Mouse (Mus musculus) embryonic facial prominence, embryonic 14.5 days (tissue): ENCODE measurements around the gene Grin2b. TPM values are rescaled to one million over a fixed set of nuclear protein-coding genes. Genes with fewer than 3 reads are reported as not detected.
A peak's percentile ranks its signal among the peaks of the same experiment; 100 is the strongest.

Experiments used
- ATAC-seq: fragments of 200-750 bp; cut with Nextera tagmentation; 2 replicates; pipeline ENCODE4 v1.8.0; 2017; ENCODE audit warnings: low read depth, moderate number of reproducible peaks, moderate TSS enrichment
- DNase-seq: peaks from one replicate; pipeline ENCODE4 v3.0.0-alpha.2; 2015; ENCODE audit warnings: low spot score
- H3K27ac ChIP-seq: fragments of 300-500 bp; sonication (generic); replicated peaks from 2 replicates; pipeline ENCODE4 v1.5.1; 2014; ENCODE audit warnings: low read depth, mild to moderate bottlenecking, low read length, moderate library complexity
- H3K27me3 ChIP-seq: fragments of 300-500 bp; sonication (generic); replicated peaks from 2 replicates; pipeline ENCODE4 v1.6.1; 2014; ENCODE audit warnings: low read length; ENCODE audit not compliant: control insufficient read depth, insufficient read depth
- H3K36me3 ChIP-seq: fragments of 300-500 bp; sonication (generic); 2 replicates; pipeline ENCODE4 v1.6.1; 2014; ENCODE audit warnings: low read length, mixed read lengths; ENCODE audit not compliant: control insufficient read depth, insufficient read depth
- H3K4me1 ChIP-seq: fragments of 300-500 bp; sonication (generic); 2 replicates; pipeline ENCODE4 v1.6.1; 2014; ENCODE audit warnings: antibody characterized with exemption, low read length; ENCODE audit not compliant: control insufficient read depth, insufficient read depth
- H3K4me2 ChIP-seq: fragments of 300-500 bp; sonication (generic); 2 replicates; pipeline ENCODE4 v1.6.1; 2014; ENCODE audit warnings: low read depth, mild to moderate bottlenecking, low read length, moderate library complexity, mixed read lengths
- H3K4me3 ChIP-seq: fragments of 300-500 bp; sonication (generic); 2 replicates; pipeline ENCODE4 v1.5.1; 2014; ENCODE audit warnings: low read depth, mild to moderate bottlenecking, low read length
- H3K9ac ChIP-seq: fragments of 300-500 bp; sonication (generic); 2 replicates; pipeline ENCODE4 v1.6.1; 2014; ENCODE audit warnings: low read depth, mild to moderate bottlenecking, low read length, moderate library complexity, mixed read lengths
- H3K9me3 ChIP-seq: fragments of 300-500 bp; sonication (generic); 2 replicates; pipeline ENCODE4 v1.6.1; 2016; ENCODE audit warnings: low read length; ENCODE audit not compliant: control insufficient read depth
- WGBS: fragments of 180-500 bp; shearing (Covaris S2); extraction: QIAGEN DNeasy Blood & Tissue Kit; methylation state at CpG from one replicate; pipeline ENCODE4 v1.1.7; 2014; 5-methylcytosine and 5-hydroxymethylcytosine counted together
- polyA plus RNA-seq: library from polyadenylated mRNA; unstranded; fragments of >200 nt; fragmentation: Nextera tagmentation; extraction: Ambion mirVana; gene quantifications from 2 replicates; pipeline ENCODE4 v1.2.1, GENCODE M21; 2014

The Grin2b gene
- polyA plus RNA-seq, 1 experiment from 2014 or later, result 2.1 TPM

GRCm38 (mm10) chr6:135914608-135915007 lies 258.7 kb downstream of the Grin2b start:
- Histone ChIP-seq H3K36me3 (no peaks in the 10 kb centered on the region), H3K9me3 (no peaks in the 10 kb centered on the region), H3K4me2 (no peak overlapping the region), H3K27me3 (no peaks in the 10 kb centered on the region), H3K9ac (no peak overlapping the region), H3K4me1 (no peaks in the 10 kb centered on the region), H3K27ac (no peak overlapping the region), H3K4me3 (no peak overlapping the region)
- DNase-seq (no peak), ATAC-seq (no peak)
- 90% methylated on average over 5 of the region's 5 CpGs for WGBS

GRCm38 (mm10) chr6:135912114-135912513 lies 261.2 kb downstream of the Grin2b start:
- DNase-seq (no peak), ATAC-seq (no peak)
- peaks cover 3% of the 10 kb centered on the region; the same call in 1 of the 2 replicates for H3K4me1 ChIP-seq
- no peak overlapping the region for H3K27ac ChIP-seq
- H3K36me3 ChIP-seq, result no peaks in the 10 kb centered on the region
- no peak overlapping the region for H3K9ac ChIP-seq
- 59% methylated on average over 3 of the region's 3 CpGs for WGBS
- H3K4me2 ChIP-seq, result no peak overlapping the region
- no peak overlapping the region for H3K4me3 ChIP-seq
- no peaks in the 10 kb centered on the region; the same call in 1 of the 2 replicates for H3K27me3 ChIP-seq
- no peaks in the 10 kb centered on the region for H3K9me3 ChIP-seq

GRCm38 (mm10) chr6:135911131-135911530 lies 262.2 kb downstream of the Grin2b start:
- Histone ChIP-seq H3K9me3 (no peaks in the 10 kb centered on the region), H3K36me3 (no peaks in the 10 kb centered on the region), H3K4me2 (no peak overlapping the region), H3K27me3 (no peaks in the 10 kb centered on the region; the same call in 1 of the 2 replicates), H3K4me1 (peaks cover 3% of the 10 kb centered on the region; the same call in 1 of the 2 replicates), H3K9ac (no peak overlapping the region), H3K27ac (no peak overlapping the region), H3K4me3 (no peak overlapping the region)
- WGBS, result 82% methylated on average over 6 of the region's 6 CpGs
- ATAC-seq, result no peak
- no peak for DNase-seq

DNA sequence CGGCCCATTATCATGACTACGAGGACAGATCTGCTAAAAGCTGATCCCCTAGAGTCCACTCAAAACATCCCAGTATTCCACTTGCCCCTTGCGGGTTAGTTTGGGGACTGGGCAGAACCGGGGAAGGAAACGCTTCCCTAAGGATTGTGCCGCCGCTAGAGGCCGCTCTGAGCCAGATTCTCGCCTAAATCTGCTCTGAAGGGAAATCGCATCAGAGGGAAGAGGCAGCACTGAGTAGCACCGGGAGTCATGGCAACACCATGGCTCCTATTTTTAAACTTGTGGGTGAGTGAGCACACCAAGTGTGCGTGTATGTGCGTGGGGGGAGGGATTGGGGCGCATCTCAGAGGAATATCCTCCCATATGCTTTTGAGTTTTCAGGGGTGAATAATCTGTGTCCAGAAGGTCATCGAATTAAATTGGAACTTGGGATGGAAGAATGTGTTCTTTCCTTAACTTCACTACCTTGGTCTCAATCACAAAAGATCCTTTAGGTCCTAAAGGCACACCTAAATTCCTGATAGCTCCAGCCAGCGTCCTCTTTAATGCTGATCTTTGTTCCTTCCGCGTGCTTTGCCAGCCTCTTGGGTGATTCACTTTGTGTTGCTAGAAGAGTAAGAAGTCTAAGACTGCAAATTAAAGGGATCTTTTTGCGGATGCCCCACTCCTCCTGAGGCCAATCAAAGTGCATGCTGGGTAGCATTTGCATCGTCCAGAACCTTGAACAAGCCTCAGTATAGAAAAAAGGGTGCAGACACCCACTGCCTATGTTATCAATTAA lies 265.6 kb downstream of the Grin2b start:
- Histone ChIP-seq H3K27me3 (no peaks in the 10 kb centered on the region; the same call in 1 of the 2 replicates), H3K27ac (no peak overlapping the region), H3K4me2 (no peak overlapping the region), H3K36me3 (no peaks in the 10 kb centered on the region), H3K4me1 (peaks cover 3% of the 10 kb centered on the region; the same call in 1 of the 2 replicates), H3K4me3 (no peak overlapping the region), H3K9me3 (no peaks in the 10 kb centered on the region), H3K9ac (no peak overlapping the region)
- ATAC-seq, result peak; percentile 92
- peak; percentile 90 for DNase-seq
- WGBS, result 22% methylated on average over 20 of the region's 20 CpGs

GRCm38 (mm10) chr6:135907137-135907536 lies 266.2 kb downstream of the Grin2b start:
- no peak overlapping the region for H3K4me2 ChIP-seq
- H3K27ac ChIP-seq, result no peak overlapping the region
- no peak overlapping the region for H3K4me3 ChIP-seq
- 59% methylated on average over 8 of the region's 8 CpGs for WGBS
- H3K36me3 ChIP-seq, result no peaks in the 10 kb centered on the region
- H3K27me3 ChIP-seq, result no peaks in the 10 kb centered on the region; the same call in 1 of the 2 replicates
- ATAC-seq, result peak; percentile 35; the same call in 1 of the 2 replicates
- no peak for DNase-seq
- peaks cover 3% of the 10 kb centered on the region; the same call in 1 of the 2 replicates for H3K4me1 ChIP-seq
- no peaks in the 10 kb centered on the region for H3K9me3 ChIP-seq
- H3K9ac ChIP-seq, result no peak overlapping the region

DNA sequence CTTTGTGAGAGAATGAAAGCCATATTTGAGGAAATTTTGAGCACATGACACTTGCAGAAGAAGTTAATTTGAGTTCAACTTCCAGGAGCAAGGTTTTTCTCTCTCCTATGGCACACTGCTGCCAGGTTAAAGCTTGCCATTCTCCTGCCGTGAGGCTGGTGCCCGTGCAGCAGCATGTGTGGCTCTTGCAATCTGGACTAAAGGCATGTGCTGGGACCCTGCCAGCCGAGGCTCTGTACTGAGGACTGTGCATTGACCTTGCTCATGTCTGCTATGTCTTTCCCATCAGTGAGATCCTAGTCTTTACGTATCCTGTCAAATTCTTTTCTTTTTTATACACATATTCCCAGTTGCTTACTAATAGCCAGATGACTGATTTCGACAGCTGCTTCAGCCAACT lies 268.9 kb downstream of the Grin2b start:
- Histone ChIP-seq H3K4me3 (no peak overlapping the region), H3K9me3 (no peaks in the 10 kb centered on the region), H3K9ac (no peak overlapping the region), H3K4me1 (peaks cover 3% of the 10 kb centered on the region; the same call in 1 of the 2 replicates), H3K27ac (no peak overlapping the region), H3K4me2 (no peak overlapping the region), H3K27me3 (no peaks in the 10 kb centered on the region; the same call in 1 of the 2 replicates), H3K36me3 (no peaks in the 10 kb centered on the region)
- 65% methylated on average over 5 of the region's 5 CpGs for WGBS
- DNase-seq (peak; percentile 43), ATAC-seq (no peak)

DNA sequence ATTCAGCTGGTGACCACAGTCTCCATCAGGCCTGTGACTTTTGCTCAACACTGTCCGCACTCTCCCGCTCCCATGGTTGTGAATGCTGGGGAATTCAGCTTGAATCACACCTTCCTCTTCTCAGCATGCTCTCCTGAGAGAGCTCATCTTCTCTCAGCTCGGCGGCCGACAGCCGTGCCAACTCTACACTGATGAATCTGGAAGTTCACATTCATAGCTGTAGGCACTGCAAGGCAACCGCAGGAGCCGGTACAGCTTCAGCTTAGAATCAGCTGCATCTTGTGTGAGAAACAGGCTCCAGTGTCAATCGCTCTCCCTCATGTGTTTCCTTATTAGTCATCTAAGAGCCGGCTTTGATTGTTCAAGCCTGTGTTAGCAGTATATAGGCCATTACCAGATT lies 272.9 kb downstream of the Grin2b start:
- WGBS, result 81% methylated on average over 10 of the region's 10 CpGs
- H3K27me3 ChIP-seq, result no peaks in the 10 kb centered on the region
- no peak overlapping the region for H3K4me3 ChIP-seq
- no peaks in the 10 kb centered on the region for H3K9me3 ChIP-seq
- no peaks in the 10 kb centered on the region for H3K4me1 ChIP-seq
- no peaks in the 10 kb centered on the region for H3K36me3 ChIP-seq
- DNase-seq (no peak), ATAC-seq (no peak)
- no peak overlapping the region for H3K9ac ChIP-seq
- H3K27ac ChIP-seq, result no peak overlapping the region
- H3K4me2 ChIP-seq, result no peak overlapping the region

DNA sequence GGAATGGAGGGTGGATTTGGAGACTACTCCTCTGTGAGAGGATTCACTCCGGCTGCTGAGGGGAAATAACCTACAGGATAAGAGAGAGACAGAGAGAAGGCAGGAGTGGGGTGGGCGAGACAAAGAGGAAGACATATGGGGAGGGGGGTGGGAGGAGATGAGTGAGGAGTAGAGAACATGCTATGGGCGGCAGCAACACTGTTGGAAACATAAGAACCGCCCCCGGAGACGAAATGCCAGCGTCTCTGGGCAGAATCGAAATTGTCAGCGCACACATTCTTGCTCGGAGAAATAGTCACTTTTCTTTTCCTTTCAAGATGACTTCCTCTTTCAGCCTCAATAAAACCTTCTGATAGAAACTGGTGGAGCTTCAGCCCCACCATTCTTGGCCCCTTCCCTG lies 274.1 kb downstream of the Grin2b start:
- H3K9ac ChIP-seq, result no peak overlapping the region
- DNase-seq (no peak), ATAC-seq (no peak)
- H3K4me3 ChIP-seq, result no peak overlapping the region
- H3K9me3 ChIP-seq, result no peaks in the 10 kb centered on the region
- no peak overlapping the region for H3K4me2 ChIP-seq
- no peak overlapping the region for H3K27ac ChIP-seq
- WGBS, result 79% methylated on average over 10 of the region's 10 CpGs
- H3K4me1 ChIP-seq, result no peaks in the 10 kb centered on the region
- H3K36me3 ChIP-seq, result no peaks in the 10 kb centered on the region
- no peaks in the 10 kb centered on the region for H3K27me3 ChIP-seq

DNA sequence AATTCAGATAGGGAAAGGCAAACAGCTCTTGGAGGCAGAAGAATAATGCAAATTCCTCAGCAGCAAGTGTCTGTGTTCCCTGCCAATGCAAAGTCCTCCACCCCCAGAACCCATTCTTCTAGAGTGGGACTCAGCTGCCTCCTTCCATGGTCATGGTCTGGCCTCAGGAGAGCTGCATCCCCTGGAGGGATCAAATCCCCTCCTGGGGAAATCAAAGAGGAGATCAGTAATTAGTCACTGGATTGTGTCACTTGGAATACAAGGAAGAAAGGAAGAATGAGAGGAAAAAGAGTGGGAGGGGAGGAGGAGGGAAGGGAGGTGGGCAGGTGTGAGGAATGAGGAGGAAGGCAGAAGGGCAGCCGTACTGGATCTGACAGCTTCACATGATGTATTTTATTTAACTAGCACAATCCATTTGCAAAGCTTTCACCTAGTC lies 278.5 kb downstream of the Grin2b start:
- ATAC-seq, result no peak
- no peaks in the 10 kb centered on the region for H3K36me3 ChIP-seq
- 38% methylated on average over 1 of the region's 1 CpGs for WGBS

More for the DNA sequence above, 278.5 kb downstream of the Grin2b start:
- no peak overlapping the region for H3K4me2 ChIP-seq
- H3K9ac ChIP-seq, result no peak overlapping the region
- H3K27me3 ChIP-seq, result no peaks in the 10 kb centered on the region
- no peak for DNase-seq
- H3K4me3 ChIP-seq, result no peak overlapping the region
- no peaks in the 10 kb centered on the region for H3K9me3 ChIP-seq
- H3K27ac ChIP-seq, result no peak overlapping the region
- H3K4me1 ChIP-seq, result no peaks in the 10 kb centered on the region
